Mouse (Mus musculus) myocyte (in vitro differentiated cells): ENCODE data around the gene 2410131K14Rik.

Experiments used
- CEBPB ChIP-seq: IDR thresholded peaks from 2 replicates; pipeline ENCODE4 v1.6.1; 2011; ENCODE audit warnings: mild to moderate bottlenecking, moderate library complexity; ENCODE audit not compliant: poor library complexity, insufficient read depth, severe bottlenecking
- E2F4 ChIP-seq: IDR thresholded peaks from one replicate; pipeline ENCODE4 v1.6.1; 2011; ENCODE audit warnings: mild to moderate bottlenecking, control low read depth, moderate library complexity; ENCODE audit not compliant: insufficient read depth
- MAX ChIP-seq: IDR thresholded peaks from one replicate; pipeline ENCODE4 v1.6.1; 2011; ENCODE audit warnings: low read depth, mild to moderate bottlenecking, control low read depth
- MYOD1 ChIP-seq, 3 experiments: IDR thresholded peaks; one replicate each; pipeline ENCODE4 v1.6.1; 2011; ENCODE audit warnings: control low read depth in 2 of 3, low read depth in 2 of 3, mild to moderate bottlenecking in 2 of 3, moderate library complexity in 1 of 3; ENCODE audit not compliant: insufficient read length in 2 of 3, control insufficient read depth in 1 of 3
- MYOG ChIP-seq, 3 experiments: IDR thresholded peaks; one replicate each; pipeline ENCODE4 v1.6.1; 2011; ENCODE audit warnings: control low read depth in 2 of 3, low read depth in 2 of 3, mild to moderate bottlenecking in 2 of 3; ENCODE audit not compliant: insufficient read length in 2 of 3, control insufficient read depth in 1 of 3, insufficient read depth in 1 of 3
- POLR2A ChIP-seq: IDR thresholded peaks from one replicate; pipeline ENCODE4 v1.6.1; 2011; ENCODE audit warnings: low read depth, mild to moderate bottlenecking, control low read depth, moderate library complexity; ENCODE audit not compliant: insufficient read length
- POLR2AphosphoS2 ChIP-seq: IDR thresholded peaks from one replicate; pipeline ENCODE4 v1.6.1; 2011; ENCODE audit warnings: low read depth, control low read depth; ENCODE audit not compliant: insufficient read length
- REST ChIP-seq: IDR thresholded peaks from one replicate; pipeline ENCODE4 v1.6.1; 2011; ENCODE audit warnings: mild to moderate bottlenecking, control low read depth, moderate library complexity; ENCODE audit not compliant: insufficient read depth, insufficient read length
- SRF ChIP-seq: IDR thresholded peaks from one replicate; pipeline ENCODE4 v1.6.1; 2011; ENCODE audit warnings: low read depth; ENCODE audit not compliant: control insufficient read depth, insufficient read length
- TCF12 ChIP-seq: IDR thresholded peaks from one replicate; pipeline ENCODE4 v1.6.1; 2011; ENCODE audit warnings: mild to moderate bottlenecking, control low read depth; ENCODE audit not compliant: poor library complexity, insufficient read depth, severe bottlenecking
- TCF3 ChIP-seq: IDR thresholded peaks from one replicate; pipeline ENCODE4 v1.6.1; 2011; ENCODE audit warnings: low read depth, control low read depth; ENCODE audit not compliant: insufficient read length
- USF1 ChIP-seq: IDR thresholded peaks from one replicate; pipeline ENCODE4 v1.6.1; 2011; ENCODE audit warnings: low read depth, mild to moderate bottlenecking, control low read depth, moderate library complexity

DNA sequence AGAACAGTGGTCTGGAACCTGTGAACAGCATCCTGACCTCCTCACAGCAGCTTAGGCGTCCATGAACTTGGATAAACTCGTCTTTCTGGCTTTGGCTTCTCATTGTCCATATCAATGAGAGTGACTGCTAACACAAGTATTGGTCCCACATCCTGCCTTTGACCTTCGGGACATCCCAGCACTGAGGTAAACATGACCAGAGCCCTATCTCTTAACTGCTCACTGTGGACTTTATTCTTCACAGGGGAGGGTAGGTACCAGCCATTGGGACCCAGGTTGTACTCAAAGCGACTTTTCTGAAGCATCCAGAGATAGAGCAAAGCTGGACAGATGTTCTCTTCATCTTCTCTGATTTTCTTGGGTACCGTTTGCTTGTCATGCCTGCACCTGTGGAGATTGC lies 20.3 kb downstream of the 2410131K14Rik start:
- TF ChIP-seq SRF, result no peak
- no peak for TF ChIP-seq TCF12
- TF ChIP-seq POLR2A, result no peak
- TF ChIP-seq MAX, result no peak
- no peak for TF ChIP-seq POLR2AphosphoS2
- TF ChIP-seq USF1, result no peak
- TF ChIP-seq MYOG (IDR thresholded peaks at IDR 0.05; ENCODE audit: control insufficient read depth in 1 of 3, insufficient read depth in 1 of 3, insufficient read length in 2 of 3, low read depth in 2 of 3), result no peak
- no peak for TF ChIP-seq REST
- TF ChIP-seq E2F4, result no peak
- no peak for TF ChIP-seq MYOD1 (IDR thresholded peaks at IDR 0.05; ENCODE audit: control insufficient read depth in 1 of 3, insufficient read length in 2 of 3, low read depth in 2 of 3)
- TF ChIP-seq TCF3, result no peak
- TF ChIP-seq CEBPB, result no peak
